Mouse (Mus musculus): ENCODE results near the gene Uvrag. TPM values are rescaled to one million over a fixed set of nuclear protein-coding genes. Genes with fewer than 3 reads are reported as not detected.

Uvrag gene
- total and polyA plus RNA-seq, 3 experiments: 5.9 to 22.1 (median 21.0) TPM

DNA sequence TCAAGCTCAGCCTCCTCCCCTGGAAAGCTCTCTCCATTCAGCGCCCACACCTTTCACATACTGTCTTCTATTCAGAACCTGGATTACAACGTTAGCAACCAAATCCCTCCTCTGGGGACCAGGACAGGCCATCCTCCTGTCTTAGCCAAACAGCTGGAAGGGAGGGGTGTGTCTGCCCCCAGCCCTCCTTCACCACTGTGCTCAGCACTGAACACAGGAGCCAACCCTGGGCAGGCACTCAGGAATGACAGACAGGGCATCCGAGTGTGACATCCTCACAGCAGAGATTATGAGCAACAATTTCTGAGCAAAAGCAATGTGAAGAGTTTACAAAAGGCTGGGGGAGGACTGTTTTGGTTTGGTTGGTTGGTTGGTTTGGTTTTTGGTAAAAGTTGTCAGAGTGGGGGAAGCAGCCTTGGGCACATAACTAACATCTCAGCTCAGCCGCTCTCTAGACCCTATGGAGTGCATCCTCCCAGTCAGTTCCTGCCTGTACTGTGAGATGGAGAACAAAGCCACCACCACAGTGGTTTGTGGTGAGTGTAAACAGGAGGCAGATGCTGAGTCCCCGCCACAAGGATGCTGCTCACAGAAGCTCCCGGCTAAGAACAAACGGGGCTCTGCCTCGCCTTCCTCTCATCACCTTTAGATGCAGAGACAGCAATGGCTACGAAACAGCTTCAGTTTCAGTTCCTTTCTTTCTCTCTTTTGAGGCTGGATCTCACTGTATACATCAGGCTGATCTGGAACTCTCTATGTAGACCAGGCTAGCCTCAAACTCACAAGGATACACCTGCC is 54.1 kb downstream of the Uvrag start:
- DNase-seq: no peak
- intact Hi-C loops (cut with DNase I): no loop called here
- Histone ChIP-seq H3K79me2 (replicated peaks; ENCODE audit: control insufficient read depth, insufficient read depth, low read length) (no peaks in the 10 kb centered on the region), H3K4me1 (ENCODE audit: control insufficient read depth, insufficient read depth, low read length) (peaks cover 4% of the 10 kb centered on the region), H3K27me3 (ENCODE audit: control insufficient read depth, insufficient read depth, low read length) (no peaks in the 10 kb centered on the region), H3K4me3 (no peak overlapping the region), H3K27ac (no peak overlapping the region), H3K9ac (ENCODE audit: low read depth, low read length) (no peak overlapping the region), H3K36me3 (ENCODE audit: control insufficient read depth, insufficient read depth, low read length) (no peaks in the 10 kb centered on the region)
- 80% methylated on average over 9 of the region's 9 CpGs for WGBS
- TF ChIP-seq CTCF (IDR thresholded peaks at IDR 0.05) (no peak), EP300 (IDR thresholded peaks at IDR 0.05; ENCODE audit: insufficient read depth, low read depth, low read length) (no peak), POLR2A (IDR thresholded peaks at IDR 0.05; ENCODE audit: insufficient read depth, low read depth, low read length) (no peak)

DNA sequence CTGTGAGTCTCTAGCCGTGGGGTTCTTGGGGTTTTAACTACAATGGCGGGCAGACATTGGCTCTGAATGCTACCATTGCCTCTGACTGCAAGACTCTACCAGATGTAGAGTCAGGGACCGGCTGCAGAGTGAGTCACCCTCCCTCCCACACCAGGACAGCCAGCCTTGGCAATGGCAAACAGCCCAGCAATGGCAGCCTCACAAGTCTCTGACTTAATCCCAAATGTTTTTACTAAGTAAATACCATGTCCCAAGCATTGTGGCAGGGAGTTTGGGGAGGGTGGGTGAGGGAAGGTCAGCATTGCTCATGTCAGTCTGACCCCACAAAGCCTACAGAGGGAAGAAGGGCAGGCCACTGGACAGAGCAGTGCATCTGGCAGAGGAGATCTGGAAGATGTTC is 55.7 kb downstream of the Uvrag start:
- Histone ChIP-seq H3K4me1 (ENCODE audit: control insufficient read depth, insufficient read depth, low read length) (peaks cover 4% of the 10 kb centered on the region), H3K9ac (ENCODE audit: low read depth, low read length) (no peak overlapping the region), H3K27me3 (ENCODE audit: control insufficient read depth, insufficient read depth, low read length) (no peaks in the 10 kb centered on the region), H3K27ac (no peak overlapping the region), H3K36me3 (ENCODE audit: control insufficient read depth, insufficient read depth, low read length) (no peaks in the 10 kb centered on the region), H3K4me3 (no peak overlapping the region), H3K79me2 (replicated peaks; ENCODE audit: control insufficient read depth, insufficient read depth, low read length) (no peaks in the 10 kb centered on the region)
- intact Hi-C loops (cut with DNase I): no loop called here
- WGBS: 47% methylated on average over 3 of the region's 3 CpGs
- TF ChIP-seq POLR2A (IDR thresholded peaks at IDR 0.05; ENCODE audit: insufficient read depth, low read depth, low read length) (no peak), EP300 (IDR thresholded peaks at IDR 0.05; ENCODE audit: insufficient read depth, low read depth, low read length) (0 out of 2 replicates have a peak, but pooled peaks have one; percentile 24), CTCF (IDR thresholded peaks at IDR 0.05) (no peak)
- DNase-seq: peak; percentile 45 to 64

DNA sequence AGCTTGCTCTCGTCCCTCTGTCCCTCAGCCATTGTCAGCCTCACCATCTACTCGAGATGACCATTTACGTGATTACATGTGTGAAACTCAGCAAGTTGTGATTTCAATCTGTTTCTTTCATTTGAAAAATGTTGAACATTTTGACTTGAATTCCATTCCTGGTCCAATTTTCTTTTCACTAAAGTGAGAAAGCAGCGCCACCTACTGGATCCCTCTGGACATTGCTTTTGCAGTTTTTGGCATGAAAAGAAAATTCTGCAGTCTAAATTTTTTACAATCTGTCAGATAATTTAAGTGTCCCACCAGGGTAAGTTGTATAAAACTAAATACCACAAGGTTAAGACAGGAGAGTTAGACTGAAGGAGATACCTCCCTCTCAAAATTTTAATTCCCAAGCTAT is 61.4 kb downstream of the Uvrag start:
- no peak for TF ChIP-seq EP300 (IDR thresholded peaks at IDR 0.05; ENCODE audit: insufficient read depth, low read depth, low read length)
- TF ChIP-seq CTCF (IDR thresholded peaks at IDR 0.05): peak; percentile 99
- no peak for TF ChIP-seq POLR2A (IDR thresholded peaks at IDR 0.05; ENCODE audit: insufficient read depth, low read depth, low read length)
- DNase-seq: peak; percentile 32 to 67
- H3K36me3 ChIP-seq (ENCODE audit: control insufficient read depth, insufficient read depth, low read length): no peaks in the 10 kb centered on the region
- no peaks in the 10 kb centered on the region for H3K27me3 ChIP-seq (ENCODE audit: control insufficient read depth, insufficient read depth, low read length)
- H3K79me2 ChIP-seq (replicated peaks; ENCODE audit: control insufficient read depth, insufficient read depth, low read length): no peaks in the 10 kb centered on the region
- WGBS: 32% methylated on average over 4 of the region's 4 CpGs
- intact Hi-C loops (cut with DNase I): loop anchor here (1.0 to 5.0 kb wide), 2 partner anchors 197 to 336 kb away; no protein-coding TSS in a partner anchor
- H3K27ac ChIP-seq: no peak overlapping the region
- H3K4me3 ChIP-seq: no peak overlapping the region
- H3K4me1 ChIP-seq (ENCODE audit: control insufficient read depth, insufficient read depth, low read length): peaks cover 2% of the 10 kb centered on the region; the same call in 1 of the 2 replicates
- H3K9ac ChIP-seq (ENCODE audit: low read depth, low read length): no peak overlapping the region

DNA sequence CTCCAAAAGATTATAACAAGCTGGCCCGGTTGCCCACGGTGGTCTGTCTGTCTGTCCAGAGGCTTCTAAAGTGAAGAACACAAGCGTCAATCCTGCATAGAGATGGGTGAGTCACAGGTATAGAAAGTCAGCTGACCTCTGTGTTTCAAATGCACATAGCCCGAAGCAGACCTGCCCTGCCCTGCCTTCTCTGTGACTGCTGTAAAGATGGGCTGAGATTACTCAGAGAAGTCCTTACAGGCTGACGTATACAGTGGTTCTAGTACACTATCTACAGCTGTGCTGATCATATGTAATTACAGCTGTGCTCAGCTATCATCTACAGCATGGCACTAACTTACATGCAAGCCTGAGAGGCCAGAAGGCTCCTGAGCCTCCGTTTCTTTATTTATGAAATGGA is 62.1 kb downstream of the Uvrag start:
- no peak overlapping the region for H3K27ac ChIP-seq
- H3K36me3 ChIP-seq (ENCODE audit: control insufficient read depth, insufficient read depth, low read length): no peaks in the 10 kb centered on the region
- intact Hi-C loops (cut with DNase I): loop anchor here (1.0 to 5.0 kb wide), 2 partner anchors 197 to 336 kb away; no protein-coding TSS in a partner anchor
- no peak for DNase-seq
- peaks cover 2% of the 10 kb centered on the region; the same call in 1 of the 2 replicates for H3K4me1 ChIP-seq (ENCODE audit: control insufficient read depth, insufficient read depth, low read length)
- no peak overlapping the region for H3K9ac ChIP-seq (ENCODE audit: low read depth, low read length)
- no peak for TF ChIP-seq CTCF (IDR thresholded peaks at IDR 0.05)
- no peak for TF ChIP-seq EP300 (IDR thresholded peaks at IDR 0.05; ENCODE audit: insufficient read depth, low read depth, low read length)
- TF ChIP-seq POLR2A (IDR thresholded peaks at IDR 0.05; ENCODE audit: insufficient read depth, low read depth, low read length): no peak
- no peaks in the 10 kb centered on the region for H3K79me2 ChIP-seq (replicated peaks; ENCODE audit: control insufficient read depth, insufficient read depth, low read length)
- no peak overlapping the region for H3K4me3 ChIP-seq
- no peaks in the 10 kb centered on the region for H3K27me3 ChIP-seq (ENCODE audit: control insufficient read depth, insufficient read depth, low read length)
- 95% methylated on average over 6 of the region's 6 CpGs for WGBS

DNA sequence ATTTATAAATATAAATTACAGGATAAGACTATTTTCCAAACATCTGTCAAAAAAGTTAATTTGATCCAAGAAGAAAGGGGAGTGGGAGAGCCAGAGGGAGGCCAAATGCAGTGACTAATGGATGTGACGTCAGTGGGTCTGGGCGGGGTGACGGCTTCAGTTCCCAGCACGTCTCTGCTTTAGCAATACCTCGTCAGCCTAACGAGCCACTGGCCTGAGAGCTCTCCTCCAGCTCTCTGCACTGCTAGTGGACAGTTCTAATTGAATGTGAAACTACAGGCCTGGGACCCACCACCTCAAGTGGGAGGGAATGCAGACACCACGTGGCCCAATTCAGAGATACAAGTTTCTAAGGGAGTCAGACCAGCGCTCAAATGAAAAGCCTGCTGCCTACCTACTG is 63.7 kb downstream of the Uvrag start:
- H3K27ac ChIP-seq: no peak overlapping the region
- H3K79me2 ChIP-seq (replicated peaks; ENCODE audit: control insufficient read depth, insufficient read depth, low read length): no peaks in the 10 kb centered on the region; the same call in 1 of the 2 replicates
- peak in 1 of 2 experiments; percentile 39 for DNase-seq
- intact Hi-C loops (cut with DNase I): loop anchor here (5.0 kb wide), 1 partner anchor 195 kb away; no protein-coding TSS in a partner anchor
- H3K9ac ChIP-seq (ENCODE audit: low read depth, low read length): no peak overlapping the region
- peaks cover 2% of the 10 kb centered on the region; the same call in 1 of the 2 replicates for H3K4me1 ChIP-seq (ENCODE audit: control insufficient read depth, insufficient read depth, low read length)
- TF ChIP-seq EP300 (IDR thresholded peaks at IDR 0.05; ENCODE audit: insufficient read depth, low read depth, low read length) (no peak), CTCF (IDR thresholded peaks at IDR 0.05) (no peak), POLR2A (IDR thresholded peaks at IDR 0.05; ENCODE audit: insufficient read depth, low read depth, low read length) (no peak)
- H3K36me3 ChIP-seq (ENCODE audit: control insufficient read depth, insufficient read depth, low read length): no peaks in the 10 kb centered on the region
- no peaks in the 10 kb centered on the region for H3K27me3 ChIP-seq (ENCODE audit: control insufficient read depth, insufficient read depth, low read length)
- H3K4me3 ChIP-seq: no peak overlapping the region
- WGBS: 65% methylated on average over 8 of the region's 8 CpGs

DNA sequence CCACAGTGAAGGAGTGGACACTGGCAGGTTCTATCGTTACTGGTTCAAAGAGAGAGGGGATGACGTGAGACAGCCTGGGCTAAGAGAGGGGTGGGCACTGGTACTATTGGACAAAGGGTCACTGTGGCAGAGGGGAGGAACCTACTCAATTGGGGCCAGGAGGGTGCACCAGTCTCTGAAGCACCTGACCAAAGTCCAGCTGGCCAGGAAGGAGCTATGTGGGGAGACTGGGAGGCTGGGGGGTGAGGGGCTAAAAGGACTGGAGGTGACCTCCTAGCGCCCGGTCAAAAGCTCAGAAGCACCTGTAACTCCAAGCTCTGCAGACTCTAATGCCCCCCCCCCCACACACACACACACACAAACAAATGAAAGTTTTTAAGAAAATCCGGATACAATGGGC is 65.8 kb downstream of the Uvrag start:
- intact Hi-C loops (cut with DNase I): loop anchor here (5.0 kb wide), 1 partner anchor 193 kb away; no protein-coding TSS in a partner anchor
- no peak overlapping the region for H3K4me3 ChIP-seq
- no peaks in the 10 kb centered on the region for H3K36me3 ChIP-seq (ENCODE audit: control insufficient read depth, insufficient read depth, low read length)
- H3K79me2 ChIP-seq (replicated peaks; ENCODE audit: control insufficient read depth, insufficient read depth, low read length): no peaks in the 10 kb centered on the region; the same call in 1 of the 2 replicates
- DNase-seq: no peak
- TF ChIP-seq CTCF (IDR thresholded peaks at IDR 0.05): no peak
- TF ChIP-seq POLR2A (IDR thresholded peaks at IDR 0.05; ENCODE audit: insufficient read depth, low read depth, low read length): no peak
- TF ChIP-seq EP300 (IDR thresholded peaks at IDR 0.05; ENCODE audit: insufficient read depth, low read depth, low read length): no peak
- no peak overlapping the region for H3K9ac ChIP-seq (ENCODE audit: low read depth, low read length)
- 91% methylated on average over 5 of the region's 5 CpGs for WGBS
- H3K27ac ChIP-seq: no peak overlapping the region
- H3K4me1 ChIP-seq (ENCODE audit: control insufficient read depth, insufficient read depth, low read length): peaks cover 4% of the 10 kb centered on the region
- no peaks in the 10 kb centered on the region for H3K27me3 ChIP-seq (ENCODE audit: control insufficient read depth, insufficient read depth, low read length)

Data from heart, adult 2 months (tissue).